Mouse (Mus musculus) macrophage (primary cell): ENCODE results near the gene Serpinf1. TPM values are rescaled to one million over a fixed set of nuclear protein-coding genes. Genes with fewer than 3 reads are reported as not detected.
A peak's percentile ranks its signal among the peaks of the same experiment; 100 is the strongest.

Experiments
- H3K27ac ChIP-seq: fragments of 350-480 bp; formaldehyde crosslinking; 2 replicates; pipeline ENCODE4 v1.9.0; 2021
- H3K36me3 ChIP-seq: fragments of 350-480 bp; formaldehyde crosslinking; 2 replicates; pipeline ENCODE4 v1.9.0; 2021; ENCODE audit errors: inconsistent target
- H3K4me3 ChIP-seq: fragments of 350-480 bp; formaldehyde crosslinking; 2 replicates; pipeline ENCODE4 v1.9.0; 2021; ENCODE audit errors: inconsistent target
- H3K79me2 ChIP-seq: fragments of 350-480 bp; formaldehyde crosslinking; 2 replicates; pipeline ENCODE4 v1.9.0; 2021; ENCODE audit errors: inconsistent target
- WGBS: methylation state at CpG from one replicate; pipeline ENCODE4 v1.1.7; 2026; ENCODE audit warnings: inconsistent platforms; ENCODE audit not compliant: missing documents; 5-methylcytosine and 5-hydroxymethylcytosine counted together
- polyA plus RNA-seq: library from polyadenylated mRNA; stranded (reverse); fragments of 250-400 nt; gene quantifications from 3 replicates; pipeline ENCODE4 v1.2.4, GENCODE M21; 2018; ENCODE audit warnings: inconsistent platforms

Serpinf1 gene
- polyA plus RNA-seq, 1 experiment from 2014 or later, result 1.0 TPM

- H3K27ac ChIP-seq, result no peak overlapping the region
- peaks cover 74% of the 10 kb centered on the region for H3K36me3 ChIP-seq
- H3K4me3 ChIP-seq, result no peak overlapping the region
- H3K79me2 ChIP-seq, result peaks cover 82% of the 10 kb centered on the region
- 69% methylated on average over 6 of the region's 7 CpGs for WGBS
Observed at GRCm38 (mm10) chr11:75449695-75450094, 27.2 kb upstream of the Serpinf1 start.

GRCm38 (mm10) chr11:75448575-75448974 lies 26.1 kb upstream of the Serpinf1 start:
- no peak overlapping the region for H3K4me3 ChIP-seq
- H3K79me2 ChIP-seq, result peaks cover 73% of the 10 kb centered on the region
- WGBS, result 83% methylated on average over 3 of the region's 3 CpGs
- H3K36me3 ChIP-seq, result peaks cover 86% of the 10 kb centered on the region
- H3K27ac ChIP-seq, result no peak overlapping the region

DNA sequence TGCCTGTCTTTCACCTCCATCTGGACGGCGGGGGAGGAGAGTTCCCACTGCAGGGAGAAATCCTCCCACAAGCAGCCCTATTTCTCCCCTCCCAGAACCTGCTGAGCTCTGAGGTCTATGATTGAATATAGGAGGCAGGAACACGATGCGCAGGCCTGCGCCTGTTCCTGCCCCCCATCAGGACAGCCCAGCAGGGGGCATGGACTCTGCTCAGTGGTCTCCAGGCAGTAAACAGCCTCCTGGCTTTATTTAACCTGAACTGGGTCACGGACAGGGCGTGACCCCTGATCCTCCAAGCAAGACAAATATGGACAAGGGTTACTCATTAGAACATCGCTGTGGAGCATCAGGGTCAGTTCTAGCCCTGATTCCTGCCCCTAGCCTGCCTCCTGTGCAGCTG lies 21.2 kb upstream of the Serpinf1 start:
- no peak overlapping the region for H3K4me3 ChIP-seq
- peaks cover 85% of the 10 kb centered on the region for H3K36me3 ChIP-seq
- WGBS, result 93% methylated on average over 8 of the region's 8 CpGs

GRCm38 (mm10) chr11:75441601-75442000 lies 19.1 kb upstream of the Serpinf1 start:
- no peak overlapping the region for H3K27ac ChIP-seq
- peaks cover 13% of the 10 kb centered on the region; the same call in 1 of the 2 replicates for H3K79me2 ChIP-seq
- 96% methylated on average over 16 of the region's 16 CpGs for WGBS
- peaks cover 64% of the 10 kb centered on the region for H3K36me3 ChIP-seq
- no peak overlapping the region for H3K4me3 ChIP-seq

More for the DNA sequence above, 21.2 kb upstream of the Serpinf1 start:
- peaks cover 25% of the 10 kb centered on the region for H3K79me2 ChIP-seq
- no peak overlapping the region for H3K27ac ChIP-seq

DNA sequence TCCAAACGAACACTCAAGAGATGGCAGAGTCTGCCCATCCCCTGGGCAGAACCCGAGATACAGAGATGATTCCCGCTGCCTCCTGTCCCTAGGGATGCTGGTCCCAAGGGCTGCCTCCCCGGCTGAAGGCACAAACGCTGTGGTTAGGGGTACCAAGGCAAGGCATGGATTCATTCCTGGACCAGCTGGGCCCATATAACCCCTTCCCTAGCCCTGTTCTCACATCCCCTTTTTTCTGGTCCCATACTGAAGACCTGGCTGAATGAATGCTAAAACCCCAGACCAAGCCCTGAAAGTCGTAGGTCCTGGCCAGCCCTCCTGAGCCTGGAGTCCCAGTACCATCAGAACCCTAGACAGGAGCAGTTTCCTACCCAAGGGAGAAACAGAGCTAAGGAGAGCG lies 18.5 kb upstream of the Serpinf1 start:
- H3K36me3 ChIP-seq, result peaks cover 58% of the 10 kb centered on the region
- H3K4me3 ChIP-seq, result no peak overlapping the region
- 75% methylated on average over 7 of the region's 7 CpGs for WGBS
- H3K79me2 ChIP-seq, result peaks cover 7% of the 10 kb centered on the region; the same call in 1 of the 2 replicates
- no peak overlapping the region for H3K27ac ChIP-seq

GRCm38 (mm10) chr11:75439951-75440350 lies 17.4 kb upstream of the Serpinf1 start:
- Histone ChIP-seq H3K79me2 (no peaks in the 10 kb centered on the region; the same call in 1 of the 2 replicates), H3K27ac (no peak overlapping the region), H3K36me3 (peaks cover 48% of the 10 kb centered on the region), H3K4me3 (no peak overlapping the region)
- WGBS, result 100% methylated on average over 3 of the region's 3 CpGs

- Histone ChIP-seq H3K27ac (no peak within 1 kb of the TSS), H3K79me2 (no peaks in the 10 kb centered on the region; the same call in 1 of the 2 replicates), H3K36me3 (peaks cover 42% of the 10 kb centered on the region), H3K4me3 (no peak within 1 kb of the TSS)
- WGBS, result 92% methylated on average over 6 of the region's 6 CpGs
Observed at GRCm38 (mm10) chr11:75439363-75439762, 16.9 kb upstream of the Serpinf1 start, which contains the start of gene Serpinf2. Gene Serpinf2, minus strand, starts transcription at chr11:75439591.

DNA sequence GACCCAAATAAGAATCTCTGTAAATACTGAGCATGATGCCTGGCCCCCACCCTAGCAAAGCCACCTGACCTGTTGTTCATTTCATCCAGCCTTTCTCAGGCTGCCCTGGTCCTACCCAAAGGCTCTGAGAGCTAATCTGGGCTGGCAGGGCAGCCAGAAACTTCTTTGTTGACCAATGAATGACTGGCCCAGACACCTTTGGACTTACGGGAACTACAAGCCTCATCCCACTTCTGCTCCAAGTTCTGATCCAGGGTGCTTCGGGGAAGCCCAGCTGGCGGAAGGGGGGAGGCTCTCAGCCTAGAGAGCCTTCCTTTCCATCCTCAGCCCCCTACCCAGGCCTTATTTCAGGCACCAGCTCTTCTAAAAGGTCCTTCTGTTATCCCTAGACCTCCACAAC lies 16.3 kb upstream of the Serpinf1 start:
- WGBS, result 96% methylated on average over 3 of the region's 3 CpGs
- H3K36me3 ChIP-seq, result peaks cover 36% of the 10 kb centered on the region
- no peaks in the 10 kb centered on the region; the same call in 1 of the 2 replicates for H3K79me2 ChIP-seq
- no peak overlapping the region for H3K4me3 ChIP-seq
- H3K27ac ChIP-seq, result no peak overlapping the region

GRCm38 (mm10) chr11:75438194-75438593 lies 15.7 kb upstream of the Serpinf1 start:
- H3K36me3 ChIP-seq, result peaks cover 30% of the 10 kb centered on the region
- H3K79me2 ChIP-seq, result no peaks in the 10 kb centered on the region
- no peak overlapping the region for H3K27ac ChIP-seq
- WGBS, result 72% methylated on average over 13 of the region's 13 CpGs
- H3K4me3 ChIP-seq, result no peak overlapping the region

DNA sequence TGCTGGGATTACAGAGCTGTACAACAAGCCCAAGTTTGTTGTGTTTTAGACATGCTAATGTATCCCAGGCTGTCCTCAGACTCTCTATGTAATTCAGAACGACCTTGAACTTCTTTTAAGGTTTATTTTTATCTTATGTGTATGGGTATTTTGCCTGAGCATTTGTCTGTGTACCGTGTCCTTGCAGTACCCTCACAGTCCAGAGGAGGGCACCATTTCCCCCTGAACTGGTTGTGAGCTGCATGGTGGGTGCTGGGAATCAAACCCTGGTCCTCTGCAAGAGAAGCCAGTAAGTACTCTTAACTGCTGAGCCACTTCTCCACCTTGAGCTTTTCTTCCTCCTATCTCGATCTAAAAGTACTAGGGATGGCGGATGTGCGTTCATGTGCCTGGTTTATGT lies 11.6 kb upstream of the Serpinf1 start:
- WGBS, result 84% methylated on average over 5 of the region's 5 CpGs
- Histone ChIP-seq H3K36me3 (no peaks in the 10 kb centered on the region), H3K4me3 (no peak overlapping the region), H3K79me2 (no peaks in the 10 kb centered on the region), H3K27ac (no peak overlapping the region)

- Histone ChIP-seq H3K36me3 (no peaks in the 10 kb centered on the region), H3K79me2 (no peaks in the 10 kb centered on the region), H3K4me3 (no peak overlapping the region), H3K27ac (no peak overlapping the region)
- 80% methylated on average over 11 of the region's 11 CpGs for WGBS
Observed at GRCm38 (mm10) chr11:75431307-75431706, 8.8 kb upstream of the Serpinf1 start.

GRCm38 (mm10) chr11:75429019-75429705 lies 6.7 kb upstream of the Serpinf1 start:
- Histone ChIP-seq H3K4me3 (no peak overlapping the region), H3K36me3 (no peaks in the 10 kb centered on the region), H3K27ac (peak overlapping the region; percentile 70), H3K79me2 (no peaks in the 10 kb centered on the region)
- 21% methylated on average over 8 of the region's 9 CpGs for WGBS

- H3K79me2 ChIP-seq, result no peaks in the 10 kb centered on the region
- no peak overlapping the region for H3K4me3 ChIP-seq
- no peaks in the 10 kb centered on the region for H3K36me3 ChIP-seq
- no peak overlapping the region for H3K27ac ChIP-seq
- 90% methylated on average over 3 of the region's 3 CpGs for WGBS
Observed at GRCm38 (mm10) chr11:75424459-75424858, 2.0 kb upstream of the Serpinf1 start.

- no peak overlapping the region for H3K27ac ChIP-seq
Observed at GRCm38 (mm10) chr11:75424033-75424432, 1.5 kb upstream of the Serpinf1 start.

GRCm38 (mm10) chr11:75423091-75423490 lies 590 bp upstream of the Serpinf1 start:
- Histone ChIP-seq H3K27ac (no peak overlapping the region), H3K4me3 (no peak overlapping the region), H3K36me3 (no peaks in the 10 kb centered on the region), H3K79me2 (no peaks in the 10 kb centered on the region)
- WGBS, result 96% methylated on average over 3 of the region's 3 CpGs

More at GRCm38 (mm10) chr11:75424033-75424432, 1.5 kb upstream of the Serpinf1 start:
- no peaks in the 10 kb centered on the region for H3K36me3 ChIP-seq
- no peaks in the 10 kb centered on the region for H3K79me2 ChIP-seq
- 92% methylated on average over 8 of the region's 9 CpGs for WGBS
- no peak overlapping the region for H3K4me3 ChIP-seq
